Mouse (Mus musculus) forebrain, embryonic 16.5 days (tissue): ENCODE data around the gene Rnf26. TPM values are rescaled to one million over a fixed set of nuclear protein-coding genes. Genes with fewer than 3 reads are reported as not detected.
A peak's percentile ranks its signal among the peaks of the same experiment; 100 is the strongest.

ENCODE experiments used
- ATAC-seq: fragments of 200-750 bp; cut with Nextera tagmentation; 2 replicates; pipeline ENCODE4 v1.8.0; 2017; ENCODE audit warnings: mild to moderate bottlenecking, moderate library complexity
- H3K27ac ChIP-seq: fragments of 300-500 bp; sonication (generic); 2 replicates; pipeline ENCODE4 v1.5.1; 2014; ENCODE audit warnings: low read length, control low read depth
- H3K27me3 ChIP-seq: fragments of 300-500 bp; sonication (generic); replicated peaks from 2 replicates; pipeline ENCODE4 v1.6.1; 2014; ENCODE audit warnings: low read length; ENCODE audit not compliant: control insufficient read depth, insufficient read depth
- H3K36me3 ChIP-seq: fragments of 300-500 bp; sonication (generic); 2 replicates; pipeline ENCODE4 v1.6.1; 2014; ENCODE audit not compliant: control insufficient read depth, insufficient read depth
- H3K4me1 ChIP-seq: fragments of 300-500 bp; sonication (generic); replicated peaks from 2 replicates; pipeline ENCODE4 v1.6.1; 2014; ENCODE audit warnings: low read length; ENCODE audit not compliant: control insufficient read depth, insufficient read depth
- H3K4me2 ChIP-seq: fragments of 300-500 bp; sonication (generic); 2 replicates; pipeline ENCODE4 v1.6.1; 2014; ENCODE audit warnings: mild to moderate bottlenecking, low read length, control low read depth
- H3K4me3 ChIP-seq: fragments of 300-500 bp; sonication (generic); replicated peaks from 2 replicates; pipeline ENCODE4 v1.5.1; 2014; ENCODE audit warnings: mild to moderate bottlenecking, low read length, control low read depth
- H3K9ac ChIP-seq: fragments of 300-500 bp; sonication (generic); replicated peaks from 2 replicates; pipeline ENCODE4 v1.6.1; 2014; ENCODE audit warnings: low read depth, low read length, control low read depth
- H3K9me3 ChIP-seq: fragments of 300-500 bp; sonication (generic); 2 replicates; pipeline ENCODE4 v1.6.1; 2016; ENCODE audit warnings: low read length; ENCODE audit not compliant: control insufficient read depth
- whole genome bisulfite sequencing: fragments of 180-500 bp; shearing (Covaris S2); extraction: QIAGEN DNeasy Blood & Tissue Kit; methylation state at CpG from one replicate; pipeline ENCODE4 v1.1.7; 2014; 5-methylcytosine and 5-hydroxymethylcytosine counted together
- polyA plus RNA-seq: library from polyadenylated mRNA; unstranded; fragments of >200 nt; fragmentation: Nextera tagmentation; extraction: Ambion mirVana; gene quantifications from 2 replicates; pipeline ENCODE4 v1.2.1, GENCODE M21; 2015

Rnf26 gene
- polyA plus RNA-seq, 1 experiment from 2014 or later = 33.4 TPM

DNA sequence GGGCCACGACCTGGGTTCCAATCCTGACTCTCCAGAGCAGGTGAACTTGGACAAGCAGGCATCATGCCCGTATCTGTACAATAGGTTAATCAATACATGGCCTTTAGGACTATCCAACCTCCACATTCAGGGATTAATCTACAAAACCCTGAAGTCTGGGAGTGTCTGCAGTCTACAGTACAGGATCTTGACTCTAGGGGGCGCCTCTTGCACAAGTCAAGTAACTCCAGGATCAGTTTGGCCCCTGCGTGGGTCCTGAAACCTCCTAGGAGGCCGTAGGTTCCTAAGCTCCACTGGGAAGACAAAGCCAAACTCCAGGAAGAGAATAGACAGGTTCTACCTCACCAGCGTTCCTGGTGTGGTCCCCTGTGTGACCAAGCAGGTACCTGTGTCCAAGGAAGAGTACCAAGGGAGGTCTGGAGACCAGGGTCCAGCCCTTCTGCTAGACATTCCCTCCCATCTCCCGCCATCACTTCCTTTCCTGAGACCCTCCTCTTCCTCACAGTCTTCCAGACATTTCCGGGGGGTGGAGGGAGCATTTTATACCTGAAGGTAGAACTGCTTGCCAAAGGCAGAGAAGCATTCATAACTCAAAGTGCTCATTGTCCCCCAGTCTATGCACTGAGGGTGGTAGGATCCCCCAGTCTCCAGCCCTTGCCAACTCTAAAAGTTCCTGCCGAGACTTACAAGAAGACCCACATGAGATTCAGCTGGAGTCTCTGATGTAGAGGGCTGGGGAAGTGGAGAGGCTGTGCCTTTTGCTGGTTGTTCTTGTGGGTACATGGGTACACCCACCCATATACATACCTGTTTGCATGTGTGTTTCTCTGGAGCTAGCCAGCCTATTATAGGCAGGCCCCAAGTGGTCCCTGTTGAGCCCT, 38.7 kb downstream of the Rnf26 start:
- H3K4me1 ChIP-seq = peaks cover 25% of the 10 kb centered on the region
- no peaks in the 10 kb centered on the region for H3K27me3 ChIP-seq
- no peak overlapping the region for H3K4me3 ChIP-seq
- no peak for ATAC-seq
- no peak overlapping the region for H3K4me2 ChIP-seq
- no peak overlapping the region for H3K27ac ChIP-seq
- H3K9me3 ChIP-seq = no peaks in the 10 kb centered on the region
- no peaks in the 10 kb centered on the region for H3K36me3 ChIP-seq
- H3K9ac ChIP-seq = no peak overlapping the region
- WGBS = 59% methylated on average over 9 of the region's 9 CpGs

DNA sequence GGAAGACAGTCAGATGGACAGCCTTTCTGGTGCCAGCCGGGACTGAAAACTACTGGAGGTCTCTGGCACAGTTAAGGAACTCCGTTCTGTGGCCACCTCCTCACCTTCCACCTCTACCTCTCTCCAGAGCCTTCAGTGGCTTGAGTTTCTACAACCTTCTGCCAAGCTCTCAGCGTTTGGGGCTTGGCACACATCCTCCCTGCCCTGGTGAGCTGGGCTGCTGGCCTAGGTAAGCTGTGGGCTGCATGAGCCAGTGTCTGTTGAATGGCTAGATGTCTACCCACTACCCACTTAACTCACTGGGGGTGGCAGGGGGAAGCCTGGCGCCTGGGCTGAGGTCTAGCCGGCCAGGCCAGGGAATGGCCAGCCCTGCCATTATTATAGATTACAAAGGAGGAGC, 40.2 kb downstream of the Rnf26 start:
- H3K27ac ChIP-seq = no peak overlapping the region
- peaks cover 16% of the 10 kb centered on the region for H3K4me1 ChIP-seq
- H3K9ac ChIP-seq = no peak overlapping the region
- no peak overlapping the region for H3K4me2 ChIP-seq
- no peaks in the 10 kb centered on the region for H3K9me3 ChIP-seq
- no peak for ATAC-seq
- no peaks in the 10 kb centered on the region for H3K27me3 ChIP-seq
- H3K4me3 ChIP-seq = no peak overlapping the region
- 28% methylated on average over 5 of the region's 5 CpGs for WGBS
- H3K36me3 ChIP-seq = no peaks in the 10 kb centered on the region

- H3K27ac ChIP-seq = peak overlapping the region; percentile 58; the same call in 1 of the 2 replicates
- no peaks in the 10 kb centered on the region for H3K27me3 ChIP-seq
- no peaks in the 10 kb centered on the region for H3K36me3 ChIP-seq
- peak; percentile 70 for ATAC-seq
- no peak overlapping the region; the same call in 1 of the 2 replicates for H3K9ac ChIP-seq
- no peaks in the 10 kb centered on the region for H3K9me3 ChIP-seq
- no peak overlapping the region for H3K4me2 ChIP-seq
- 6% methylated on average over 4 of the region's 4 CpGs for WGBS
- H3K4me3 ChIP-seq = no peak overlapping the region
- peaks cover 16% of the 10 kb centered on the region for H3K4me1 ChIP-seq
Observed at GRCm38 (mm10) chr9:44072599-44072915, 40.8 kb downstream of the Rnf26 start.

DNA sequence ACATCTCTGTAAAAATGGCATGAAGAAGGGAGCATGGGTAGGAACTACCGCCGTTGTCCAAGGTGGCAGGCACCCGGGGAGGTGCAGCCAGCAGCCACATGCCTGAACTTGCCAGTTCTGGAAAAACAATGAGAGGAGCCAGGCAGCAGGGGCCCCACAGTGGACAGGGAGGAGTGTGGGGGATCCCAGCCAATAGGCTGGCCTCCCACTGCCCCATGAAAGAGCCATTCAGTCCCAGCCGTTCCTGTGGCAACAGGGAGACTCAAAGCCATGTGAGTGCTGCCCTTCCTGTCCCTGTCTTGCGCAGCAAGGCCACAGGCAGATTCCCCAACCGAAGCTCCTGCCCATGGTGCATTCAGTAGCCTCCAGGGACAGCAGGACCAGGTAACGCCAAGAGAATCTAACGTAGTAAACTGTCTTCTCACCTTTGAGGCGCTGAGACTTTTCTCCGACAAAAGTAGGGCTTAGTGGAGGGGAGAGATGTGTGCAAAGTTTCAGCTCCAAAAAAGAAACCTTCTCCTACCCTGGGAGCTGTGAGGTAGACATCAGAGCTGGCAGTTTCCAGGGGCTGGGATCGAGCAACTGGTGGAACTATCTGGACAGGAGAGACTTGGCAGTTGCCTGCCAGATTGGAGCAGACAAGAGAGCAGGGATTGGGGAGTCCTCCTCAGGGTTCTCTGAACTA, 41.3 kb downstream of the Rnf26 start:
- Histone ChIP-seq H3K4me1 (peaks cover 20% of the 10 kb centered on the region), H3K9me3 (no peaks in the 10 kb centered on the region), H3K4me2 (peak overlapping the region; percentile 15; the same call in 1 of the 2 replicates), H3K4me3 (no peak overlapping the region), H3K9ac (no peak overlapping the region; the same call in 1 of the 2 replicates), H3K27ac (peak overlapping the region; percentile 58; the same call in 1 of the 2 replicates), H3K36me3 (no peaks in the 10 kb centered on the region), H3K27me3 (no peaks in the 10 kb centered on the region)
- 7% methylated on average over 11 of the region's 11 CpGs for WGBS
- peak; percentile 68 for ATAC-seq

- no peak for ATAC-seq
- WGBS = 43% methylated on average over 8 of the region's 8 CpGs
Observed at GRCm38 (mm10) chr9:44070844-44071231, 42.5 kb downstream of the Rnf26 start.

DNA sequence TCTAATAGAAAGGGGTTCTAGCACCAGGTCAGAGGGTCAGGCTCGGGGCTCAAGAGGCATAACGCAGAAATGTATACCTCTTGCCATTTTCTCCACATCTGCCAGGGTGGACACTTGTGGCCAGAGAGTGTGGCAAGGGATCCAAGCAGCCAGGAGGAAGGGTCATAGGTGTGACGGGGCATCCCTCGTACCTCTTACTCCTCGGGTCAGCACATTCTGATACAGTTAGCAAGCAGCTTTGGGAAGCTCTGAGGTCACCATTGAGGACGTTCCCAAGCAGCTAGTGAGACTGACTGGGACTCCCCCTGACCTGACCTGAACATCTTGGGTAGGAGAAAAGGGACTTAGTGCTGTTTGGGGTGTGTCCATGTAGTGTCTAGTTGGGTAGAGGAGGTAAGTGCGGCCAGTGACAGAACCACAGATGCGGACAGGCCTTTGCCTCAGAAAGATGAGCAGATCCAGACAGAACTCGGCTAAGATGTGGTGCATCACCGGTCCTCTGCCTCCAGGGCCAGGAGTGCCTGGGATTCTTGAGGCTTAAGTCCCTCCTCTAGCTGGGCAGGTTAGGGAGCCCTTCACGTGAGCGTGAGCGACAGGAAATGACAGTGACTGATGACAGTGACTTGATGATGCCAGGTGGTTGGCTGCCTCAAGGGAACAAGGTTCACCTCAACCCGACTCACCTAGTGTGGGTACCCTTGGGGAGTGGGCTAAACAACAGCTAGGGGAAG, 43.0 kb downstream of the Rnf26 start:
- H3K4me1 ChIP-seq = peaks cover 22% of the 10 kb centered on the region
- WGBS = 78% methylated on average over 14 of the region's 14 CpGs
- no peak for ATAC-seq

More at GRCm38 (mm10) chr9:44070844-44071231, 42.5 kb downstream of the Rnf26 start:
- Histone ChIP-seq H3K4me2 (no peak overlapping the region), H3K4me1 (peaks cover 22% of the 10 kb centered on the region), H3K9ac (no peak overlapping the region), H3K27ac (no peak overlapping the region), H3K9me3 (no peaks in the 10 kb centered on the region), H3K4me3 (no peak overlapping the region), H3K36me3 (no peaks in the 10 kb centered on the region), H3K27me3 (no peaks in the 10 kb centered on the region)

GRCm38 (mm10) chr9:44069252-44069651, 44.1 kb downstream of the Rnf26 start:
- Histone ChIP-seq H3K4me2 (no peak overlapping the region), H3K36me3 (no peaks in the 10 kb centered on the region), H3K9me3 (no peaks in the 10 kb centered on the region), H3K9ac (no peak overlapping the region), H3K27me3 (no peaks in the 10 kb centered on the region), H3K27ac (no peak overlapping the region), H3K4me1 (peaks cover 22% of the 10 kb centered on the region), H3K4me3 (no peak overlapping the region)
- no peak for ATAC-seq
- WGBS = 34% methylated on average over 7 of the region's 7 CpGs

More for the DNA sequence above, 43.0 kb downstream of the Rnf26 start:
- H3K36me3 ChIP-seq = no peaks in the 10 kb centered on the region
- H3K27me3 ChIP-seq = no peaks in the 10 kb centered on the region
- H3K4me2 ChIP-seq = no peak overlapping the region
- no peak overlapping the region for H3K4me3 ChIP-seq
- H3K9ac ChIP-seq = no peak overlapping the region
- no peak overlapping the region for H3K27ac ChIP-seq
- no peaks in the 10 kb centered on the region for H3K9me3 ChIP-seq

DNA sequence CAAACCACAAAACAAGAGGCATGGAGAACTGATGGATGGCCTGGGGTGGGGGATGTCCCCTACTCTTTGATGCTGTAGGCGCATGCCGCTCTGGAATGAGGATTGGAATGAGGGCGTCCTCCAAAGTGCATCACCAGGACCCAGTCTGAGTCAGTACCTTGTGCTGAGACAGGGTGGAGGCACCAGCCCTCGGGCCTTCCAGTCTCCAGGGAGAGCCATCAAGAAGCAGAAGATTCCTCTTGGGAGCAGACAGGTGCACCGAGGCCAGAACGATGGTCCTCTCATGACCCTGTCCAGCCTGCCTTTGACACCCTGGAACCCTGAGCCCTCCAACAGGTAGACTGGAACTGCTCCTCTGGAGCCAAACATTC, 45.4 kb downstream of the Rnf26 start:
- Histone ChIP-seq H3K27ac (no peak overlapping the region), H3K4me3 (no peak overlapping the region), H3K9ac (no peak overlapping the region), H3K4me1 (peaks cover 19% of the 10 kb centered on the region), H3K9me3 (no peaks in the 10 kb centered on the region), H3K36me3 (no peaks in the 10 kb centered on the region), H3K4me2 (no peak overlapping the region), H3K27me3 (no peaks in the 10 kb centered on the region)
- ATAC-seq = no peak
- WGBS = 86% methylated on average over 6 of the region's 6 CpGs
